Mouse (Mus musculus): ENCODE data around the gene 2610021A01Rik. TPM values are rescaled to one million over a fixed set of nuclear protein-coding genes. Genes with fewer than 3 reads are reported as not detected.
"Not testable (repeated sequence)": the region's sequence is repeated elsewhere in the genome, so short reads cannot be mapped to it uniquely, and the experiment has no call there.

Gene 2610021A01Rik
- 1 to 10 TPM; 7.4 to 9.9 TPM for total RNA-seq (2021)

DNA sequence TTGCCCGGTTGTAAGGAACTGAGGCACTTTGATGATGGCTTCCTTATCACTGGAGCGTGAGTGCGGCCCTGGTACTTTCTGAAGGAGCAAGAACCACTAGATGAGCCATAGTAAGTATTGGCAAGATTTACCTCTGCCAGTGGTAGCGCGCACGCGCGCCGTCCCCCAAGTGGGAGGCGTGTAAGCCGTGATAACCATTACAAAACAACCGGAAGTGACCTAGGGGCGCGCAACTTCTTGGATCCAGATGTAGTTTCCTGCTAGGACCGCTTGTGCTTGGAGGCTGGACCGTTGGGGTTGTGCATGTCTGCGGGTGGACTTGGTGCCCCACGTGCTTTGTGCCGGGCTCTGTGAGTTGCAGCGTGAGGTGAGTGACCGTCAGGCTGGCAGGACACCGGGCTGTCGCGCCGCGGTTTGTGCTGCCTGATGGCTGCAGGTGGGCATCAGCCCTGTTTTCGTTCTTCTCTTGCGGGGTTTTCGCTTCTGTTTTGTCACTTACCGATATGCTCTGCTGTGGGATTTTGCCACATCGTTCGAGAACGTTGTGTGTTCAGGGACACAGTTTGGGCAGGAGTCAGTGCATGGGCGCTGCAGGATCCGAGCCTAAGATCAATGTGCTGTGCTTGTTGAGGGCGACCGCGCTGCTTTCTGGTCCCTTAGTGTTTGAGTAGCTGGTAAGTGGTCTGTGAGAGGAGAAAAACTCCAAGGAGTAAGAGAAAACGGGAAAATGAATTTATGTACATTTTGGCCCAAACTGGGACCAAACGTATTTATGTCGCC is at the start of gene 2610021A01Rik:
Gene 2610021A01Rik, plus strand, starts transcription at position 197 of the 780 bp plus-strand sequence.
- intact Hi-C loops (cut with DNase I), result loop anchor here (2.0 to 10.0 kb wide), 4 partner anchors 34 to 903 kb away; partner anchors contain the start of genes AI987944, AW146154, Gm20449 and Zfp788
- peak; percentile 83 to 84 for DNase-seq

- intact Hi-C loops (cut with DNase I), result no loop called here
- DNase-seq, result no peak
Measured at GRCm38 (mm10) chr7:41560681-41561080, 38.3 kb upstream of the 2610021A01Rik start.

- DNase-seq; intact Hi-C loops (cut with DNase I): not testable (repeated sequence)
Measured at GRCm38 (mm10) chr7:41573562-41573961, 25.5 kb upstream of the 2610021A01Rik start, which contains the start of gene Gm6871. Gene Gm6871, minus strand, starts transcription at chr7:41573662.

- intact Hi-C loops (cut with DNase I), result no loop called here
- no peak for DNase-seq
Measured at GRCm38 (mm10) chr7:41577956-41578355, 21.1 kb upstream of the 2610021A01Rik start.

GRCm38 (mm10) chr7:41582028-41582427 is 17.0 kb upstream of the 2610021A01Rik start:
- no peak for DNase-seq
- intact Hi-C loops (cut with DNase I), result no loop called here

- intact Hi-C loops (cut with DNase I); DNase-seq: not testable (repeated sequence)
Measured at GRCm38 (mm10) chr7:41587831-41588230, 11.2 kb upstream of the 2610021A01Rik start.

GRCm38 (mm10) chr7:41598615-41599014 is 415 bp upstream of the 2610021A01Rik start:
- DNase-seq, result no peak
- intact Hi-C loops (cut with DNase I), result loop anchor here (2.0 to 10.0 kb wide), 4 partner anchors 34 to 904 kb away; partner anchors contain the start of genes AI987944, AW146154, Gm20449 and Zfp788

- intact Hi-C loops (cut with DNase I), result loop anchor here (2.0 to 10.0 kb wide), 4 partner anchors 33 to 902 kb away; partner anchors contain the start of genes AI987944, AW146154, Gm20449 and Zfp788
- DNase-seq, result no peak
Measured at GRCm38 (mm10) chr7:41599932-41600548, 1.0 kb downstream of the 2610021A01Rik start.

GRCm38 (mm10) chr7:41611654-41612053 is 12.6 kb downstream of the 2610021A01Rik start:
- intact Hi-C loops (cut with DNase I), result no loop called here
- DNase-seq, result no peak

GRCm38 (mm10) chr7:41616241-41616640 is 17.2 kb downstream of the 2610021A01Rik start:
- DNase-seq; intact Hi-C loops (cut with DNase I): not testable (repeated sequence)

GRCm38 (mm10) chr7:41632409-41633220 is 33.6 kb downstream of the 2610021A01Rik start, which contains the start of gene Zfp788:
Gene Zfp788, plus strand, starts transcription at chr7:41633203.
- intact Hi-C loops (cut with DNase I), result loop anchor here (1.0 to 5.0 kb wide), 3 partner anchors 34 to 240 kb away; partner anchors contain the start of genes 2610021A01Rik, AI987944, AW146154 and Gm20449
- DNase-seq, result peak; percentile 88 to 89

DNA sequence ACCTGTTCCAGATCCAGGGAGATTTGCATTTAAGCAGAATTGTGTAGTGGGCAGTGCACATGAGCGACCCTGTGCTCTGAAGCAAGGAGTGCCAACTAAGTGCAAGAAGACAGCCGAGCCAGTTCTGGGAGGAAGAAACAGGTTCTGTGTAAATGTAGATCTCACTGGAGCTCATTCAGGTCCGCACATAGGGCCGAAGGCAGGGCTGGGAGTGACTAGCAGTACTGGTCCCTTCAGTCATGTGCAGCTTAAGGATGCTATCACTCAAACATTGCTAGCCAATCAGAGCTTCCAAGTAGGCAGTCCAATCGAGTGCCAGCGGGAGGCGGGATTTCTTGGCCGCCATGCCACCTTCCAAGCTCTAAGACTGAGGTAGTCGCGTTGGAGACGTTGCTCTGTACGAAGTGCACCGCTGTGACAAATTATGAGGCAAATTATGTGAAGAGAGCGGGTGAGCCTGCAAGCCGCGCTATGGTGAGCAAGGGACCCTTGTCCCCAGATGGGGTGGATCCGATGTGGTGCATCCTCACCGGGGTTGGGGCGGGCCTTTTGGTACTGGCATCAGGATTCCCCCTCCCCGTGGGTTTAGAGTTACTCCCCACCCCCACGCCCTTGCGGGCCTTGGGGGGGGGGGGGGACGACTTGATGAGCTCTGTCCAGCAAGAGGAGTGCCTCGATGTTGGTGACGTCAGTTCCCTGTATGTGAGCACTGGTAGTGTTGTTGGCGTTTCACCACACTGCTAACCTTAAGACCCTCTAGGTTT is 34.4 kb downstream of the 2610021A01Rik start:
- intact Hi-C loops (cut with DNase I), result loop anchor here (2.0 to 5.0 kb wide), 2 partner anchors 35 to 241 kb away; partner anchors contain the start of genes 2610021A01Rik and AI987944
- peak; percentile 84 to 91 for DNase-seq

DNA sequence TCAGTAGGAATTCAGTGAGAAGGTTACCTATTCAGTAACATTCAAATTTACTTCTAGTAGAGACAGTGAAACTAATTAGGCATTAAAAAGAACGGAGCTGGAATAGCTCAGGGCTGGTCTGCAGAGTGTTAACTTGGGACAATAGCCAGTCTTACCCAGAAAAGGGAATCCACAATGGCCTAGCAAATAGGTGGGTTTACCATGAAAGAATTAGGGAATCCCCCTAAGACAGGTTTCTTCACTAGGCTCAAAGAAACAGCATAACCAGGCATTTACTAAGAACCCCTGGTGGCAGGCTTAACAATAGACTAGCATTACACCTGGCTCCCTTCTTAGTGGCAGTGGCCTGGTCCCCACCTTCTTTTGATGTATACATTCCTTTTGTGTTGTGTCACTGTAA is 75.3 kb downstream of the 2610021A01Rik start:
- DNase-seq; intact Hi-C loops (cut with DNase I): not testable (repeated sequence)

Other genes with a start within 250 kb of the 2610021A01Rik start
- gene AI987944, start 205.9 kb upstream of the 2610021A01Rik start, total RNA-seq (2021), result 10 to 100 TPM; 10.5 to 12.2 TPM
- under 1 TPM; 0.19 to 0.28 TPM for gene Vmn2r57, start 150.5 kb upstream of the 2610021A01Rik start, total RNA-seq (2021)
- under 1 TPM in 1 of 2 experiments, not detected in 1; 0.11 TPM for gene Gm20449, start 99.8 kb upstream of the 2610021A01Rik start, total RNA-seq (2021)
- gene AW146154, start 99.3 kb upstream of the 2610021A01Rik start, total RNA-seq (2021), result 1 to 10 TPM; 5.5 to 6.6 TPM
- gene Gm6871, start 25.6 kb upstream of the 2610021A01Rik start, total RNA-seq (2021), result not detected
- gene Zfp788, start 34.0 kb downstream of the 2610021A01Rik start, total RNA-seq (2021), result 10 to 100 TPM in 1 of 2 experiments, 1 to 10 TPM in 1; 7.6 to 10.0 TPM

Data from heart, postnatal 36 days (tissue).